Mouse (Mus musculus) embryo, embryonic 9.5 days (tissue): ENCODE data around the gene Cldn15.
"Not testable (repeated sequence)": the region's sequence is repeated elsewhere in the genome, so short reads cannot be mapped to it uniquely, and the experiment has no call there.

Experiments
- DNase-seq: peaks from one replicate; pipeline ENCODE4 v3.0.0-alpha.2; 2017; ENCODE audit errors: extremely low spot score

Gene Cldn15

GRCm38 (mm10) chr5:136949551-136950336 lies 16.7 kb upstream of the Cldn15 start:
- not testable (repeated sequence) for DNase-seq

GRCm38 (mm10) chr5:136950521-136950920 lies 15.9 kb upstream of the Cldn15 start:
- no peak for DNase-seq

- DNase-seq: no peak
Observed at GRCm38 (mm10) chr5:136952153-136952552, 14.3 kb upstream of the Cldn15 start.

- peak; percentile 97 for DNase-seq
Observed at GRCm38 (mm10) chr5:136953015-136953414, 13.4 kb upstream of the Cldn15 start, which contains the start of gene Fis1. Gene Fis1 (plus strand): TSS chr5:136953275.

GRCm38 (mm10) chr5:136953440-136953951 lies 12.9 kb upstream of the Cldn15 start:
- no peak for DNase-seq

GRCm38 (mm10) chr5:136955622-136956021 lies 10.8 kb upstream of the Cldn15 start:
- no peak for DNase-seq

- DNase-seq: no peak
Observed at GRCm38 (mm10) chr5:136957250-136957649, 9.2 kb upstream of the Cldn15 start.

- DNase-seq: no peak
Observed at GRCm38 (mm10) chr5:136958991-136959605, 7.3 kb upstream of the Cldn15 start.

GRCm38 (mm10) chr5:136960053-136960452 lies 6.4 kb upstream of the Cldn15 start:
- no peak for DNase-seq

- DNase-seq: no peak
Observed at GRCm38 (mm10) chr5:136961334-136961982, 5.0 kb upstream of the Cldn15 start.

- peak; percentile 91 for DNase-seq
Observed at GRCm38 (mm10) chr5:136961983-136962461, 4.4 kb upstream of the Cldn15 start.

- DNase-seq: peak; percentile 78
Observed at GRCm38 (mm10) chr5:136962501-136962900, 3.9 kb upstream of the Cldn15 start.

GRCm38 (mm10) chr5:136962966-136963540 lies 3.4 kb upstream of the Cldn15 start:
- no peak for DNase-seq

GRCm38 (mm10) chr5:136965210-136965609 lies 1.2 kb upstream of the Cldn15 start:
- DNase-seq: no peak

- no peak for DNase-seq
Observed at GRCm38 (mm10) chr5:136965686-136966085, 730 bp upstream of the Cldn15 start.

GRCm38 (mm10) chr5:136966861-136967455 lies 542 bp downstream of the Cldn15 start:
- no peak for DNase-seq

- no peak for DNase-seq
Observed at GRCm38 (mm10) chr5:136967592-136967991, 1.2 kb downstream of the Cldn15 start.

GRCm38 (mm10) chr5:136970703-136971102 lies 4.3 kb downstream of the Cldn15 start:
- no peak for DNase-seq

- DNase-seq: no peak
Observed at GRCm38 (mm10) chr5:136973670-136974069, 7.3 kb downstream of the Cldn15 start.

GRCm38 (mm10) chr5:136977769-136978168 lies 11.4 kb downstream of the Cldn15 start:
- no peak for DNase-seq

GRCm38 (mm10) chr5:136979762-136980161 lies 13.3 kb downstream of the Cldn15 start:
- no peak for DNase-seq

GRCm38 (mm10) chr5:136980974-136981373 lies 14.6 kb downstream of the Cldn15 start:
- no peak for DNase-seq
